Mouse (Mus musculus) ovary, postnatal 14 days (tissue): ENCODE measurements around the gene Tmem126b.

Experiments
- DNase-seq: peaks from one replicate; pipeline ENCODE4 v3.0.0; 2022; ENCODE audit warnings: low spot score

Gene Tmem126b

DNA sequence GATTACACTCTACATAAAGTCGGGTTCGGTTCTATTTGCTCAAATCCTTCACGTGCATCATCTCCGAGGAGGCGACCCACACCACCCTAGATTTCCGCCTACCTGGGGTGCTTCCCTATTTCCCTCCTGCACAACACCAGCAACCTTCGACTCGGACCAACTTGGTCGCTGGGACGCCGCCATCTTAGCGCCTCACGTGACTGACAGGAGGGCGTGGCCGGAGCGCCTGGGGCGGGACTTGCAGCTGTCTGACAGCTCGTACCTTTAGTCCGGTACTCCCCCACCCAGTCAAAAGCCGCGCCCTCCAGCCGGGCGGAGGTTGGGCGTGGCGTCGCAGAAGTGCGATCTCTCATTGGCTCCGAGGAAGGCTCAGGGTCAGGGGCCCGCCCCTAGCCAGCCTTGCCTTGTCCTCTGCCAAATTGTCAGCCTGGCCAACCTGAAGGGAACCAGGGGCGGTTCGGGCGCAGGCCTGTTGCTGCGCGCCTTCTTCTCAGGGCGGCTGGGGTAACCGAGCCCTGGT, at the start of gene Tmem126b:
TSS of gene Tmem126b (minus strand) at position 209 of the 520 bp plus-strand sequence.
- peak; percentile 97 for DNase-seq

DNA sequence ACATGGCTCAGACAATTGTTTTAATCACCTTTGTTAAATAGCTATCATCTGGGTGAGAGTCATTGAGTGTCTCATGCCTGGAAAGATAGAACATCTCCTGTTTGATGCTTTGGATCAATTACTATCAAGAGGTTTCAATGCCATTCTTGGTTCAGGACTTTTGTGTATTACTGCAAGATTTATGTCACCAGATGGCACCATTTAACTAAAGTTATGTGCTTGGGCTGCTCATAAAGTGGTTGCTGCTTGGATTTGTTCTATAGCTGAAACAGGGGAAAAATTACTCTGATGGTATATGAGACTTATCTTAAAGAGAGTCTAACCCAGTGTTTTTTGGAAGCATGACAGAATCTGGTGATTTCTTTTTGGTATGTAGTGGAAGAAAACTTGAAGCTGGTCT, 36.5 kb upstream of the Tmem126b start:
- no peak for DNase-seq

DNA sequence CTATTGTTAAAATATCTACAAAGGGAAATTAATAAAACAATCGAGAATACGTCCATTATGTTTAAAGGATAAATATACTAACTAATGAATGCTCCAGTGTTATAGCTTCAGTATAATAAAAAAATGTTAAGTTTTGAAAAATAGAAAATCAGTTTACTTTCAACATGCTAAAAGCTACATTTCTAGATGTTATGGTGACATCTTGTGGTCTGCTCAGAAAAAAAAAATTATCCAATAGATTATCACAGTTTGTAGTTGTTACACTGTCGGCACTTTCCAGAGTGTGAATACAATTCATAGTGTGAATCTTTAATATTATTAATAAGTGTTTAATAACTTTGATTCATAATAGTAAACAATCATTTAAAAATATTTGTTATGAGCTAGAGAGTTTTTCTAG, 32.3 kb upstream of the Tmem126b start:
- DNase-seq: no peak

DNA sequence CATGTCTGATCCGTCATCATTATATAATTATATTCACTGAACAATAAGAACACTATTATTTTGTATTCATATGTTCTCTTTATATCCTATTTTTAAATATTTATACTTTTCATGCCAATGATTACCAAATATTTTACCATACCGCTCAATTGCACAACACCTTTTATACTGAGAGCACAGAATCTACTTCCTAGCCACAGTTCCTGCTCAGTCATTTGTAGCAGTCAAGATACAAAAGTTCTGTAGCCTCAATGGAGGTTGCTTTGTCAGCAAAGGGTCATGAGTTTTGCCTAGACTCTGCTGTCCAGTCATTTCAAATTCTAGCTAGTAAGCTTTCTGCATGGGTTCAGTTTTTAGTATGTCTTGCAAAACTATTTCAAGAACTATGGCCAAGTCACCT, 6.8 kb upstream of the Tmem126b start:
- DNase-seq: no peak

DNA sequence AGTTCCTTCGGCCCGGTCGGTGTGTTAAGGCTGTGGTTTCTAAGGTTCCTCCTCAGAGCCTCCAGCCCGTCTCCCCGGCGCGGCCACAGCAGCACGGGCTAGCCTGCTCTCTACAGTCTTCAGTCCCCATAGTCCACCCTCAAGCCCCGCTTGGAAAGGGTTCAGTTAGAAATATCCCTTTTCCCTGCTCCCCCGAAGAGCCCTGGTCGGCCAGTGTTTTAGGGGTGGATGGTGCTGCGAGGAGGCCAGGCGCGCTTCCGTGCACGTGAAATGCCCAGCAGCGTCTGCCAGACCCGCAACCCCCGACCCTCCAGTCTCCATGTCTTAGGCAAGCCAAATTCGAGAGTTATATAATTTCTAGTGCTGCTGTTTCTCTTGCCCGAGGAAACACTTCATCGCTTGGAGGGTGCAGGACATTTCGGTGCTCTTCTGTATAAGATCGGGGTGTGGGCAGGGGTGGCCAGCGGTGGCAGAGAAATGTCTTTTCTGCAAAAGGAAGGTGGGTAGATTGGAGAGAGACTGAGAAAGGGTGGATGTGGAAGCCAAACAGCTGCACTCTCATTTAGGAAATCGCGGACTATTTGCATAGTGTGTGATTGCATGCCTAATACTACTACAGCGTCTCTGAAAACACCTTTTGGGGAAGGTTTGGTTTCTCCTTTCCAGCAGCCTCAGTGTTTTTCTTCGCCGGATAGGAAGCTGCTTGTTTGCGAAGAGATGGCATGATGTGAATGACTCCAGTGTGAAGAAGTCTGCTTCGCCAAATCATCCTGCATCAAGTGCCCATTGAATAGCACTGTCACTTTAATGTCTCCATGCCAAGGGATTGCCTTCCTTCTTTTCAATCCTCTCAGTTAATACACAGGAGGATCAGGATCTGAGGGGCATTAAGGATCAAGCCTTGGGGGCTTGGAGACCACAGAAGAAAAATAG, 778 bp upstream of the Tmem126b start, which contains the start of gene Dlg2:
TSS of gene Dlg2 (plus strand) at position 360 of the 933 bp plus-strand sequence.
- no peak for DNase-seq

DNA sequence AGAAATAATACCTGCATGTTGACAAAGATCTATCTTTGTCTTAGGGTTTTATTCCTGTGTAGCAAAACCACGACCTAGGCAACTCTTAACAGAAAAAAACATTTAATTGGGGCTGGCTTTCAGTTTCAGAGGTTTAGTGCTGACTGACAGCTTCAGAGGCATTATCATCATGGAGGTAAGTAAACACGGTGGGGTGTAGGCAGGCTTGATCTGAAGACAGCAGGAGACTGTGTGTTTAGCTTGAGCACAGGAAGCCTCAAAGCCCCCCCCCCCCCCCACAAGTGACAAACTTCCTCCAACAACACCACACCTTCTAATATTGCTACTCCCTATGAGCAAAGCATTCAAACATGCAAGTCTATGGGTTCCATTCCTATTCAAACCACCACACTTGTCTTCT, 2.3 kb downstream of the Tmem126b start:
- DNase-seq: no peak

DNA sequence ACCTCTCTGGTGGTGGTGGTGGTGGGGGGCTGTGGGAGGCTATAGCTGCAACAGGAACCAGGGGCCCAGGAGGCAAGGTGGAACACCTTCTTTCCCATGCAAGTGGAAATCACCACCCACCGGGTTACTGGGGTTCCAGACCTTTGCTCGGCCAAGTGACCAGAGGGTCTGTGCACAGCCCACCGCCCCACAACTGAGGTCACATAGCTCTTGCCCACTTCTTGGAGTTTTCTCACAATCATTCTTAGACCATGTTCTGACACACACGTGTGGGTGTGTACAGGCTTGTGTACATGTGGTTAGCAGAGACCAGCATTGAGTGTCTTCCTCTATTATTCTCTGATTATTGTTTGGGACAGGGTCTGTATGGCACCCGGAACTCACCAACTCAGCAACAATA, 14.4 kb downstream of the Tmem126b start:
- DNase-seq: no peak

DNA sequence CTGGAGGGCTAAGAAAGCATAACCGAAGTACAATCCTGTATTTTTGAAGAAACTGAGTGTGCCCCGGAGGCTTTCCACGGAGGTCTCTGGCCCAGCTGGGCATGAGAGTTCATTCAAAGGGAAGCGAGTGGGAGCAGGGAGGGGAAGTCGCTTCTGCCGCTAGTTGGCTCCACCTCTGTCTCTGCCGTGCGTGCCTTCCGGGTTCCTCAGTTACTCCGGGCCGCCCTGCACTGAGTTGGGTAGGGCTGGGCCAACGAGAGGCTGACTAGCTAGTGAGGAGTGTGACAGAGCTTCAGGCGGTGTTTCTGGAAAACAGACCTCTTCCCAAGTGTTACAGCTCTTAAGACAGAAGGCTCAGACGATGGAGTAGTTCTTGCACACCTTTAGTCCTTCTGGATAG, 14.9 kb downstream of the Tmem126b start:
- DNase-seq: no peak

DNA sequence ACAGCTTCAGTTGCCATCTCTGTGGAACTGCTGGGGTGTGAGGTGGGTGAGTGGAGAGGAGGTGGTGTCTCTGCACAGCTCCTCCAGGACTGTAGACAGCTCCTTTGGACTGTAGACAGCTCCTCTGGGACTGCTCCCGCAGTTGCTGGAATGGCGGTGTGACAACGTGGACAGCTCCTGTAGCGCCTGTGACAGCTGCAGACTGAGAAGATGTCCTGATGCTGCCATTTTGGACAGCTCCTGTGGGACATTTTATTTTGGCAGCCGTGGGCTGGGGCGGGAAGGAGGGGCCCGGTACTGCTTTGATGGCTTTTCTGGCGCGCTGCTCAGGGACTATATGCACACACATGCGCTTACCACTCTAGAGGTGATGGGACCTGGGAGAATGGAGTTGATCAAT, 15.5 kb downstream of the Tmem126b start:
- DNase-seq: no peak

DNA sequence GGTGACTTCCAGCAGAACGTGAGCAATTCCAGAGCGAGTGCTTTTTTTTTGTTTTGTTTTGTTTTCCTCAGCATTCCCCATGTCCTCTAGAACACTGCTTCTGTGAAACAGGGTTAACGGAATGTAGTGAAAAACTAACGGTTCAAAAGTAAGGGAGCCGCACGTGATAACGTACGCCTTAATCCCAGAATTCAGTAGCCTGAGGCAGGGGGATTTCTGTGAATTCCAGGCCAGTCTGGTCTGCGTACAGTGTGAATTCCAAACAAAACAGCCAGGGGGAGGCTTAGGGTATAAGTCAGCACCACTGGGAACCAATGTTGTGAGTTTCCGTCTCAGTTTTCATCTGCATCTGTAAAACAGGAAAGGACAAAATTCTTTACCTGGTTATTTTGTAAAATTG, 18.3 kb downstream of the Tmem126b start:
- no peak for DNase-seq

DNA sequence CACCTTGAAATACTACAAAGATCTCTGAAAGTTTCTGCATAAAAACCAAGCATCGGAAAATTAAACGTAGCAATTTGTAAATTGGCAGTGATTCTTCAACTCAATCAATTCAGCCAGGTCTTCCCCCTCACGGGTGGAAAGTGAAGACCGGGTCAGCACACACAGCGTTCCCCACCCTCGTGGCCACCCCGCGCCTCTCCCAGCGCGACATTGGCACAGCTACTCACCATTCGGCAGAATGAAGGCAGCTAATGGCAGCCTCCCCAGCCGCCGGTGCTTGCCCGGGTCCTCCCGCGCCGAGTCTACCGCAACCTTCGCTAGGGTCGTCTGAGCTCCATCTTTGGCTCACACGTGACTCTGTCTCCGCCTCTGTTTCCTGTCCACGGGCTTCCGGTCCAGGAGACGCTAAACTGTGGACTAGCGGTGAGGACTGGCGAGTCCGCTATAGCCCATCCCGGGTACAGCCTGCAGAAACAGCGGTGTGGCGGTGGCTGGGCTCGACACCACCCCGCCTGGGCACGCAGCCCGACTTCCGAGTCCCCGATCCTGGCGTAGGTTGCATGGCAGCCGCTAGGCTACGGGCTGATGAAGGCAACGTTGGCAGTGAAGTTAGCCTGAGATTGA, 18.8 kb downstream of the Tmem126b start, which contains the start of gene Tmem126a:
TSS of gene Tmem126a (minus strand) at position 385 of the 624 bp plus-strand sequence.
- DNase-seq: peak; percentile 69

DNA sequence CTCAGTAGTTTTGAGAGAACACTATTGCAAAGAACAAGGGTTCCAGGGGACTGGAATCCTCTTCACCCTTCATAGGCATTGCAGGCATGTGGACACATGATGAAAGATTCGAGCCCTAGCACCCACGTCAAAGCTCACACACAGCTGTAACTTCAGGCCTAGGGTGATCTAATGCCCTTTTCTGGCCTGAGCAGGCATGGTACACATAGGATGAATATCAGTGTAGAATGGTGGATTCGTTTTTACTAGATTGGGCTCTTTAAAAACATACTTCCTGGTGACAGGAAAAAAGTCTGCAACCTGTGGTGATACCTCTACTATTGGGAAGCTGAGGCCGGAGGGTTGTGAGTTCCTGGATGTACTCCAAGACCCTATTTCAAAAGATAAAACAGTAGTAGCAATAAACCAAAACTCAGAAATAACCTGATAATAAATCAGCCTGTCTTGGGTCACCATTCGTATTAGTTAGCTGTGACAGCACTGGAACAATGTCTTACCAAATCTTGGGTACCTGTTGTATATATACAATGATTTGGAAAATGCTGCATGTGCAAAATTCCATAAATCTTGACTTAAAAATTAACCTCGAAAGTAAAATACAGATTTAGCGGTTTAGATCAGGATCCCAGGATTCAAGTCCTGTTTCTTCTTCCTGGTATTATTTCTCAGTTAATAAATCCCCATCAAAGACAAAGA, 19.5 kb downstream of the Tmem126b start:
- DNase-seq: no peak

DNA sequence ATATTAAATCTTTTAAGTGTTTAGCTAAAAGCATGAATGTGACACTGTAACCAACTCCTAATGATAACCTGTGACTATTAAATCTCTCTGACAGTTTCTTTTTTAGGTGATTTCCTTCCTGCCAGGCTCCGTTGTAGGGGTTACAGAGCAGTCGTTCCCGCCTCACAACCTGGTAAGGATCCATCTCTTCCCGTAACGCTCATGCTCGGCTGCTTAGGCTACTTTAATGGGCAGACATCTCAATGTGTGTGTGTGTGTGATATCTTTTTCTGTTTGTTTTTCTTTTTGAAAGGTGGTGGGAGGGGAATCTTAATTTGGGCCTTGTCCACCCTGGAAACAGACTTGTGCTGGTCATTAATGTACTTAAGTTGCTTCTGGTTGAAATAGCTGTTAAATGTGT, 31.6 kb downstream of the Tmem126b start:
- no peak for DNase-seq

DNA sequence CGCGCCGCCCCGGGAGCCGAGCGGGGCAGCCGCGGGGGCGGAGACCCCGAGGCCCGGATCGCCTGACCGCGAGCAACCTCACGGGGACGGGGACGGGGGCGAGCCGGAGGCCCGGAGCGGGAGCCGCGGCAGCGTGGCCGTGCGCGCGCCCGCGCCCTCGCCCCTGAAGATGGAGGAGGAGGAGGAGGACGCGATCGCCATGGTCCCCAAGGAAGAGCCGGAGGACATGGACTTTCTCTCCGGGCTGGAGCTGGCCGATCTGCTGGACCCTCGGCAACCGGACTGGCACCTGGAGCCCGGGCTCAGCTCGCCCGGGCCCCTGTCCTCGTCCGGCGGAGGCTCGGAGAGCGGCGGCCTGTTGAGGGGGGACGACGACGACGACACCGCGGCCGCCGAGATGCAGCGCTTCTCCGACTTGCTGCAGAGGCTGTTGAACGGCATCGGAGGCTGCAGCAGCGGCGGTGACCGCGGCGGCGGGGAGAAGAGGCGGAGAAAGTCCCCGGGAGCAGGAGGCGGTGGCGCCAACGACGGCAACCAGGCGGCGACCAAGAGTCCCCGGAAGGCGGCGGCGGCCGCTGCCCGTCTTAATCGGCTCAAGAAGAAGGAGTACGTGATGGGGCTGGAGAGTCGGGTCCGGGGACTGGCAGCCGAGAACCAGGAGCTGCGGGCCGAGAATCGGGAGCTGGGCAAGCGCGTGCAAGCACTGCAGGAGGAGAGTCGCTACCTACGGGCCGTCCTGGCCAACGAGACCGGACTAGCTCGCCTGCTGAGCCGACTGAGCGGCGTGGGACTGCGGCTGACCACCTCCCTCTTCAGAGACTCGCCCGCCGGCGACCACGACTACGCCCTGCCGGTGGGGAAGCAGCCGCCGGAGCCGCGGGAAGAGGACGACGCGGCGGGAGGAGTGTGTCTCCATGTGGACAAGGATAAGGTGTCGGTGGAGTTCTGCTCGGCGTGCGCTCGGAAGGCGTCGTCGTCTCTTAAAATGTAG, 32.4 kb downstream of the Tmem126b start:
- DNase-seq: peak; percentile 58

DNA sequence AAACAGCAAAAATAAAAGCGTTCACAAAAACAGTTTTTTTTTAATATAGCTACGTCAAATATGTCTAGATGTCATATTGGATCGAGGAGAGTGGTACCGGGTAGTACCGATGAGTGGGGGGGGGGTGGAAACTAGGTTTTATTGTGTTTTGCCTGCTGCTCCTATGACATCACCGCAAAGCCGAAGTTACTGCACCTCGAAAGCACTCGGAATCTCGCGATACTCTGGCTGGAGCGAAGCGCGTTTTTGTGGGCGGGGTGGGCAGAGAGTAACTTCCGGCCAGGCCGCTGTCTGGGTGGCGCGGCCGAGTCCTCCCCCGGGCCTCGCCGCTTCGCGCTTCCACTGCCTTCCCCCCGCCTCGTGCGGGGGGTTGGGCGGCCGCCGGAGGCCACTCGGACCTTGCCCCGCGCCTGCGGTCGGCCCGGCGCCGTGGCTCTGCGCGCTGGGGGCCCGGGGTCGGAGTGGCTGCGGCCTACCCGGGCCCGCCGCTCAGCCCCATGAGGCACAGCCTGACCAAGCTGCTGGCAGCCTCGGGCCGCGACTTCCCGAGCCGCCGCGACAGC, 33.2 kb downstream of the Tmem126b start, which contains the start of gene Crebzf:
TSS of gene Crebzf (plus strand) at position 212 of the 563 bp plus-strand sequence.
- DNase-seq: peak; percentile 93

DNA sequence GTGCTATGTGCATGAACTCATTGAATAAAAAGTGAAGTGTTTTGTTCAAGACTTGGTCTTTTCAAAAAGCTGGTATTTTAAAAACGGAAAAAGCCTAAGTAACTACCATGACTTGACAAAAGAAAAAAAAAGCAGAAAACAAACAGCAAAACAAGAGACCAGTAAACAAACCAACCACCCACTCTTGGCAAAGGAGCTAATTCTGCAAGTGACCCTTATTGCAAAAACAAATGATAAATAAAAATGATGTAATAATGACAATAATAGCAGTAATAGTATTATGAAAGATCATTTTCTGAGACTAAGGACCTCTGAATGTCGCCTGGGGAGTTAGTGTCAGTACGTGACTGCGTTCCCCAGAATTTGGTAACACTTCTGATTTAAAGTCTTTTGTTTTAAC, 33.7 kb downstream of the Tmem126b start:
- no peak for DNase-seq

DNA sequence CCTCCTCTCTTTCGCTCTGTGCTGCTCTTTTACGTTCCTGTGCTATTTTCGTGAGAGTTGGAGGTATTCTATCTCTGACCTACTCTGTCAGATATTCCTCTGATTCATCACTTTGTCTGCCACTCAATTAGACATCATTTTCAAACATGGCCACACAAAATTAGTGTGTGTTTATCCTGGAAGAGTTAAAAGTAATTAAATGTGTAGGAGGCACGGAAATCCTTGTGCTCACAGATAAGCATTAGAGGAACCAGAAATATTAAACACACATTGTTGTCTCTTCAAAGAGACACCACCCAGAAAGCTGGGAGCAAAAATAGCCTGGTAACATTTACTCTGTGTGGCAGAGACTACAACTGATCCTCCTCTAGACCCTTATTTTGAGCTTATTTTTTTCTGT, 35.8 kb downstream of the Tmem126b start:
- DNase-seq: no peak

DNA sequence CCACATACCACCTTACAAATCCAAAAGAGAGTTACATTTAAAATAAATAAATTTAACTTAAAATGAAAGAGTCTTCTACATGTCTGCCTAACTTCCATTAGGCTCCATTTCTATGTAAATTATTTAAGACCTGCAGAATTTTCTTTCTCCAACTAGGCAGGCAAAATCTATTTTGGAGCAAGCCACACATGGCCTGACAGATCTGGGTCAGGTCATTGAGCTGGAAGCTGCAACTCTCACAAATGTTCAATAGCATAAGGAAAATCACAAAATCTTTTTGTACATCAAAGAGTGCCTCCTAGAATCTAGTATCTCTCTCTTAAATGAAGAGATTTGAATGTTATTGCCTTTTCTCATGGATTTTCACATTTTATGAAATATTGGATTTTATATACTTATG, 43.6 kb downstream of the Tmem126b start:
- no peak for DNase-seq

DNA sequence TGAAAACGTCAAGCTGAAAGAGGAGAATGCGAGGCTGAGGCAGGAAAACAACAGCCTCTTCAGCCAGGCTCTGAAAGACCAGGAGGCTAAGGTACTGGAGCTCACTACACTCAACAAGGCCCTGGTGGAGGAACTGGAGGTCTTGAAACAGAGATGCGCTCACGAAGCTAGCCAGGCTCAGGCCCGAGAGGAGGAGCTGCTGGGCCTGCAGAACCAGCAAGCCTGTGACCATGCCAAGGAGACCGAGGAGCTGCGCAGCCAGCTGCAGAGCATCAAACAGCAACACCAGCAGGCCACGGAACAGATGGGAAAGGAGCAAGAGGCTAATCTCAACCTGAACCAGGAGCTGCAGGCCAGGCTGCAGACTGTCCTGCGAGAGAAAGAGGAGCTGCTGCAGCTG, 48.8 kb downstream of the Tmem126b start:
- no peak for DNase-seq
